Mouse (Mus musculus) cortical plate, adult 2 months (tissue): ENCODE results near the gene Spata21.

Experiments used
- CTCF ChIP-seq: fragments of 200-500 bp; IDR thresholded peaks from 2 replicates; pipeline ENCODE4 v1.5.1; 2011; ENCODE audit warnings: mild to moderate bottlenecking, control low read depth, low read length; ENCODE audit not compliant: insufficient read depth; ENCODE audit errors: extremely low read depth
- POLR2A ChIP-seq: fragments of 200-500 bp; IDR thresholded peaks from 2 replicates; pipeline ENCODE4 v1.6.1; 2011; ENCODE audit warnings: mild to moderate bottlenecking, low read length, control low read depth; ENCODE audit not compliant: insufficient read depth; ENCODE audit errors: extremely low read depth

DNA sequence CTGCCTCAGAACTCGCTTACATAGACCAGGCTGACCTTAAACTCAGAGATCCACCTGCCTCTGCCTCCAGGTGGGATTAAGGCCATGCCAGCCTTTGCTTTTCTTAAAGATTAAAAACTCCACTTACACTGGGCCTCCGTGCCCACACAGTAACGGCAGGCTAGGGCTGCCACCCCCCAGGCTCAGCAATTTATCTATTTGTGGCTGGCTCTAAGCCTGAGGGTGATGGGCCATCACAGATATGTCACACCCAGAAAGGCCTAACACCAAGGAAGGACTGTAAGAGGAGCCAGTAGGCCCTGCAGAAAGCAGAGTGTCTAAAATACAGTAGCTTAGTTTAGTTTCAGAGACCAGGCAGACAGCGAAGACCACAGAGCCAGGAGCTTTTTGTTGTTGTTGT lies 14.0 kb upstream of the Spata21 start:
- TF ChIP-seq CTCF (no peak), POLR2A (no peak)
